Mouse (Mus musculus): ENCODE data around the gene Otol1.

- TF ChIP-seq EP300 (IDR thresholded peaks at IDR 0.05) (no peak), CTCF (IDR thresholded peaks at IDR 0.05) (no peak)
Observed at GRCm38 (mm10) chr3:69978092-69978491, 29.3 kb upstream of the Otol1 start.
